Mouse (Mus musculus): ENCODE data around the gene Apol7e. TPM values are rescaled to one million over a fixed set of nuclear protein-coding genes. Genes with fewer than 3 reads are reported as not detected.

The Apol7e gene
- polyA plus RNA-seq, 1 experiment = 2.4 TPM

DNA sequence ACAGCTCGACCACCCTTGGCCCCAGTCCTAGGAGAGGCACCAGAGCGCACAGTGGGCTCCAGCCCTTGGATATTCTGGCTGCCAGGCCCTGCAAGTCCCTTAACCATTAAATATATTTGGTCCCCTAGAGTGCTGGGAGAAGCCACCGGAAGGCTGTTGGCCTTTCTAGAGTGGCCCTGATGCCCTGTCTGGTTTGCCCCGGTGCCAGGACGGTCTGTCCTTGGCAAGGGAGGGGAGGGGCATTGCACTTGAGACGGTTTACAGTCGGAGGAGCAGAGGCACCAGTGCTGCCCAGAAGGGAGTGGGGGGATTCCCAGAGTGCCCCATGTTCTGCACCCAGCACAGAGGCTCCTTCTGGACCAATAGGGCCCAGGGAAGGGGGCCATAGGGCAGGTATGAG is 62.4 kb downstream of the Apol7e start:
- Histone ChIP-seq H3K27ac (ENCODE audit: insufficient read depth, low read depth, low read length) (no peak overlapping the region), H3K4me1 (ENCODE audit: control insufficient read depth, insufficient read depth, low read length) (no peaks in the 10 kb centered on the region), H3K36me3 (ENCODE audit: control insufficient read depth, insufficient read depth, low read length) (peaks cover 10% of the 10 kb centered on the region), H3K27me3 (replicated peaks; ENCODE audit: control insufficient read depth, insufficient read depth, low read length) (no peaks in the 10 kb centered on the region), H3K4me3 (ENCODE audit: insufficient read depth, low read depth, low read length) (no peak overlapping the region)
- no peak for DNase-seq
- 72% methylated on average over 7 of the region's 7 CpGs for WGBS
- no peak for TF ChIP-seq POLR2A (IDR thresholded peaks at IDR 0.05; ENCODE audit: low read depth, low read length)
- TF ChIP-seq CTCF (conservative IDR thresholded peaks at IDR 0.05; ENCODE audit: insufficient read depth, insufficient read length, low read depth, low read length) = no peak

DNA sequence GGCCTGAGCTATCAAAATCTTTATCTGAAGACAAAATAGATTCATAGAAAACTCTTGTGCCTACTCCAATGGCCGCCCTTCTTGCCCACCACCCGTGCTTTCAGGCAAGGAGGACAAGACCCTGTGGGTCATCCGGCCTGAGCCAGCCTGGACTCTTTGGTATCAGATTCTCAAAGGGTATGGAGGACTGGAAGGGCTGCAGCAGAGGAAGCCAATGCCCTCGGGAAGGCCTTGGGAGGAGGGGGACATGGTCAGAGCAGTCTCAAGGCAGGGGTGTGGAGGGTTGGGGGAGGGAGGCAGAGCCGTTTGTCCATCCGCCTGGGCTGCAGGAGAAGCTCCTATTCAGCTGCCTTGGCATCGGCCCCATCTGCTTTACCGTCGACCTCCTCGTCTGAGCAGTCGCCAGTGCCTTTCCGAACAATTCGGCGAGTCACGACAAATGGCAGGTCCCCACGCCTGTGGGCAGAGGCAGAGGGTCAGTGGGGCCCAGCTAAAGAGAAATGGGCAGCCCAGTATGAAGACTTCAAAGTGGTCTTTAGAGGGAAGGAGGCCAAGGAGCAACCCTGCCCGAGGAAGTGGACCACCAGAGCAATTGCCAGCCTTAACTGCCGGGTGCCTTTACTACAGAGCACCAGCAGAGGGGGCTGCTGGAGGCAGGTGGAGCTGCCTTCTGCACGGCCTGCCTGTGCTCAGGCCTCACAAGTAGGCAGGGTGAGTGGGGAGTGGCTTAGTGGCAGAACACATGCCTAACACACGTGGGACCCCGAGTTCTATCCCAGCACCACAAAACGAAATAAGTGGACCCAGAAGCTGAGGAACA is 63.1 kb downstream of the Apol7e start:
- Histone ChIP-seq H3K4me1 (ENCODE audit: control insufficient read depth, insufficient read depth, low read length) (no peaks in the 10 kb centered on the region), H3K27me3 (replicated peaks; ENCODE audit: control insufficient read depth, insufficient read depth, low read length) (no peaks in the 10 kb centered on the region), H3K4me3 (ENCODE audit: insufficient read depth, low read depth, low read length) (no peak overlapping the region), H3K36me3 (ENCODE audit: control insufficient read depth, insufficient read depth, low read length) (peaks cover 16% of the 10 kb centered on the region), H3K27ac (ENCODE audit: insufficient read depth, low read depth, low read length) (no peak overlapping the region)
- WGBS = 66% methylated on average over 22 of the region's 22 CpGs
- TF ChIP-seq POLR2A (IDR thresholded peaks at IDR 0.05; ENCODE audit: low read depth, low read length) = no peak
- peak; percentile 68 for TF ChIP-seq CTCF (conservative IDR thresholded peaks at IDR 0.05; ENCODE audit: insufficient read depth, insufficient read length, low read depth, low read length)
- DNase-seq = peak; percentile 41

DNA sequence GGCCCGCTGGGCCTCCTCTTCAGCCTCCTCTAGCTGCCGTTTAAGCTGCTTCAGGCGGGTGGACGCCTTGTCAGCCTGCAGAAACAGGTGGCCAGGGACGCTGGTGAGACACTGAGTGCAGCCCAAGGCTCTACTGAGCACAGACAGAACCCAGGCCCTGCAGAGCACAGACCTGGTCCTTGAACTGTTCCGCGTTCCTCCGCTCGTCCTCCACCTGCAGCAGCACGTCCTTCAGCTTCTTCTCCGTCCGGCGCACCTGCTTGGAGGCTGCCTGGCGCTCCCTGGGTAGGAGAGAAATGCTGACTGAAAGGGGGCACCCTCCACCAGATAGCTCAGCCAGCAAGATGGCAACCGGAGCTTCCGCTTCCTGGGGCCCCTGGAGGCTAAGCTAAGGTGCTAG is 64.4 kb downstream of the Apol7e start:
- TF ChIP-seq CTCF (conservative IDR thresholded peaks at IDR 0.05; ENCODE audit: insufficient read depth, insufficient read length, low read depth, low read length) = no peak
- TF ChIP-seq POLR2A (IDR thresholded peaks at IDR 0.05; ENCODE audit: low read depth, low read length) = no peak
- no peak for DNase-seq
- Histone ChIP-seq H3K4me3 (ENCODE audit: insufficient read depth, low read depth, low read length) (no peak overlapping the region), H3K27me3 (replicated peaks; ENCODE audit: control insufficient read depth, insufficient read depth, low read length) (no peaks in the 10 kb centered on the region), H3K4me1 (ENCODE audit: control insufficient read depth, insufficient read depth, low read length) (no peaks in the 10 kb centered on the region), H3K27ac (ENCODE audit: insufficient read depth, low read depth, low read length) (no peak overlapping the region), H3K36me3 (ENCODE audit: control insufficient read depth, insufficient read depth, low read length) (peaks cover 20% of the 10 kb centered on the region)
- WGBS = 87% methylated on average over 16 of the region's 16 CpGs

DNA sequence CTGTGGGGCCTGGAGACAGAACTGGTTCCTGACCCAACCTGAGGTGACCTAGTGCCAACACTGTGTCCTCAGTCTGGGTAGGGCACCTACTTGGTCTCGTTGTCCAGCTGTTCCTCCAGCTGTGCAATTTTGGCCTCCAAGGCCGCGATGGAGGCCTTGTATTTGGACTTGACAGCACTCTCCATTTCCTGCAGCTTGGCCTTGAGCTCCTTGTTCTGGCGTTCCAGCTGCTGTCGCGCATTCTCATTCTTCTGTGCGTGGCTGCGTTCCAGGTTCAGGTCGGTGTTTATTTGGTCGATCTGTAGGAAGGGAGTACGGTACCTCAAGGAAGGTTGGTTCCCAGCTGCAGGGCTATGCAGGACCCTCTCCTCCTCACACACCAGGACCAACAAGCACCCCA is 65.0 kb downstream of the Apol7e start:
- 71% methylated on average over 11 of the region's 11 CpGs for WGBS
- peak overlapping the region; percentile 45; the same call in 1 of the 2 replicates for H3K27ac ChIP-seq (ENCODE audit: insufficient read depth, low read depth, low read length)
- H3K4me3 ChIP-seq (ENCODE audit: insufficient read depth, low read depth, low read length) = no peak overlapping the region
- no peaks in the 10 kb centered on the region for H3K4me1 ChIP-seq (ENCODE audit: control insufficient read depth, insufficient read depth, low read length)
- H3K36me3 ChIP-seq (ENCODE audit: control insufficient read depth, insufficient read depth, low read length) = peaks cover 20% of the 10 kb centered on the region
- TF ChIP-seq POLR2A (IDR thresholded peaks at IDR 0.05; ENCODE audit: low read depth, low read length) = no peak
- TF ChIP-seq CTCF (conservative IDR thresholded peaks at IDR 0.05; ENCODE audit: insufficient read depth, insufficient read length, low read depth, low read length) = no peak
- no peaks in the 10 kb centered on the region for H3K27me3 ChIP-seq (replicated peaks; ENCODE audit: control insufficient read depth, insufficient read depth, low read length)
- DNase-seq = no peak

DNA sequence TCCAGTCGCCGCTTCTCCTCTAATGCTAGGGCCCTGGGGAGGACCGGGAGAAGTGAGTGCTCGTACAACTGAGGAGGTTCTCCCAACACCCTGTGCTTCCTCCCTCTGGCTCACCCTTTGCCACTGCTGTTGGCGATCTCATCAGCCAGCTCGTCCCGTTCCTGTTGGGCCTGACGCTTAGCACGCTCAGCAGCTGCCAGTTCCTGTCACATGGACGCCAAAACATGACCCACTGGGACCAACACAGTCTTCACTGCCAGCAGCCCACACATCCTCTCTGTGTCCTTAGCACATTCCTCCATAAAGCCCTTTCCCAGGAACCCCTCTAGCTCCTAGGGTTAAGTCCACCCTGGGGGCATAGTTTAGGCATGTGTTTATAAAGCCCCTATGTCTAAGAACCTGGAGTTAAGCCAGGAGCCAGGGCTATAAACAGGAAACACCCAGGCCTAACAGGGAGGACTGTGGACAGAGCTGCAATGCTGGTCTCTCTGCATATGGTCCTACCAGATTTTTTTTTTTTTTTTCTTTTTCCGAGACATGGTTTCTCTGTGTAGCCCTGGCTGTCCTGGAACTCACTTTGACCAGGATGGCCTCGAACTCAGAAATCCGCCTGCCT is 65.8 kb downstream of the Apol7e start:
- 65% methylated on average over 13 of the region's 13 CpGs for WGBS
- peak overlapping the region; percentile 45; the same call in 1 of the 2 replicates for H3K27ac ChIP-seq (ENCODE audit: insufficient read depth, low read depth, low read length)
- peak; percentile 77 for DNase-seq
- H3K36me3 ChIP-seq (ENCODE audit: control insufficient read depth, insufficient read depth, low read length) = peaks cover 22% of the 10 kb centered on the region
- H3K27me3 ChIP-seq (replicated peaks; ENCODE audit: control insufficient read depth, insufficient read depth, low read length) = no peaks in the 10 kb centered on the region
- TF ChIP-seq POLR2A (IDR thresholded peaks at IDR 0.05; ENCODE audit: low read depth, low read length) (no peak), CTCF (conservative IDR thresholded peaks at IDR 0.05; ENCODE audit: insufficient read depth, insufficient read length, low read depth, low read length) (no peak)
- no peak overlapping the region for H3K4me3 ChIP-seq (ENCODE audit: insufficient read depth, low read depth, low read length)
- no peaks in the 10 kb centered on the region for H3K4me1 ChIP-seq (ENCODE audit: control insufficient read depth, insufficient read depth, low read length)

DNA sequence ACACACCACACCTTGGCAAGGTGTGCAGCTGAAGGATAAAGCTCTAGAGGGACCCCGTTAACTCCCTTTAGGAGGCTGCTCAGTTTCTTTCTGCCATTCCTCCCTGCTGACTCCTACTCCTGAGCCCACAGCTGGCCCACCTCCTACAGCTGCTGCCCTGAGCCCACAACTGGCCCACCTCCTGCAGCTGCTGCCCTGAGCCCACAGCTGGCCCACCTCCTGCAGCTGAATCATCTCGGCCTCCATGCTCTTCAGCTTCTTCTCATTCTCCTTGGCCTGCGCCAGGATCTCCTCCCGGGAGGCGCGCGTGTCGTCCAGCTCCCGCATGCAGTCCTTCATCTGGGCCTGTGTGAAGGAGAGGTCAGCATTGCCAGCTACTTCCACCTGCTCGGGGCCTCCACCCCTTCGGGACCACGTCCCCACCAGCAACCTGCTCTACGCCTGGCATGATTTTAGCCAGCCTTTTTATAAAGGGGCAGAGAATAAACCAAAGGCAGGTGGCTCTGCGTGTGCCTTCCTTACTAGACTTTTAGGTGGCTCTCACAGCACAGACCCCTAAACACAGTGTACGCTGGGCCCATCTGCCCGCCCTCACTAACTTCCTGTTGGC is 66.9 kb downstream of the Apol7e start:
- Histone ChIP-seq H3K4me1 (ENCODE audit: control insufficient read depth, insufficient read depth, low read length) (no peaks in the 10 kb centered on the region), H3K27ac (ENCODE audit: insufficient read depth, low read depth, low read length) (no peak overlapping the region), H3K36me3 (ENCODE audit: control insufficient read depth, insufficient read depth, low read length) (peaks cover 22% of the 10 kb centered on the region), H3K4me3 (ENCODE audit: insufficient read depth, low read depth, low read length) (no peak overlapping the region), H3K27me3 (replicated peaks; ENCODE audit: control insufficient read depth, insufficient read depth, low read length) (no peaks in the 10 kb centered on the region)
- TF ChIP-seq CTCF (conservative IDR thresholded peaks at IDR 0.05; ENCODE audit: insufficient read depth, insufficient read length, low read depth, low read length) = no peak
- TF ChIP-seq POLR2A (IDR thresholded peaks at IDR 0.05; ENCODE audit: low read depth, low read length) = no peak
- no peak for DNase-seq
- WGBS = 81% methylated on average over 16 of the region's 16 CpGs

DNA sequence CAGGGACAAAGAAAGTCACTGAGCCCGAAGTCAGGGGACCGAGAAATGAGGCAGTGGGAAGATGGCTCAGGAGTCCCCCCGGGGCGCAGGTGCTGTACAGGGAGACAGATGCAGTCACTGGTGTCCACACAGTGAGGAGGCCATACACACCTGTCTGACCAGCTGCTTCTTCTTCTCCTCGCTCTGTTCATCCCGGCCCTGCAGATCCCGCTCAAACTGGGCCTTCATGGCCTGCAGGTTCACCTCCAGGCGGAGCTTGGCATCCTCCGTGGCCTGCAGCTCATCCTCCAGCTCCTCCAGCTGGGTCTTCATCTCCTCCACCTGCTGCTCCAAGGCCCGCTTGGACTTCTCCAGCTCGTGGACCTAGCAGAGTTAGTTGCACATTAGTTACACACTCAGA is 68.3 kb downstream of the Apol7e start:
- 90% methylated on average over 11 of the region's 11 CpGs for WGBS
- no peak for DNase-seq
- Histone ChIP-seq H3K4me3 (ENCODE audit: insufficient read depth, low read depth, low read length) (no peak overlapping the region), H3K27ac (ENCODE audit: insufficient read depth, low read depth, low read length) (no peak overlapping the region), H3K27me3 (replicated peaks; ENCODE audit: control insufficient read depth, insufficient read depth, low read length) (no peaks in the 10 kb centered on the region), H3K36me3 (ENCODE audit: control insufficient read depth, insufficient read depth, low read length) (peaks cover 16% of the 10 kb centered on the region), H3K4me1 (ENCODE audit: control insufficient read depth, insufficient read depth, low read length) (no peaks in the 10 kb centered on the region)
- TF ChIP-seq POLR2A (IDR thresholded peaks at IDR 0.05; ENCODE audit: low read depth, low read length) (no peak), CTCF (conservative IDR thresholded peaks at IDR 0.05; ENCODE audit: insufficient read depth, insufficient read length, low read depth, low read length) (no peak)

Other genes starting within 250 kb of the Apol7e start
- gene Apol10a, start 221.8 kb upstream of the Apol7e start, polyA plus RNA-seq (2012; rRNA removed) = 0.08 TPM in 1 of 2 replicates, not detected in the other
- not detected in 2 replicates for gene Apol11a, start 190.6 kb upstream of the Apol7e start, polyA plus RNA-seq (2012; rRNA removed)
- gene Apol7c, start 165.5 kb upstream of the Apol7e start, polyA plus RNA-seq (2012; rRNA removed) = 0.14 and 3.5 TPM in 2 replicates
- not detected in 2 replicates for gene 1700025B11Rik, start 137.0 kb upstream of the Apol7e start, polyA plus RNA-seq (2012; rRNA removed)
- 0.26 and 0.28 TPM in 2 replicates for gene Apol10b, start 102.7 kb upstream of the Apol7e start, polyA plus RNA-seq (2012; rRNA removed)
- gene Gm36245, start 99.6 kb upstream of the Apol7e start, polyA plus RNA-seq (2012; rRNA removed) = not detected in 2 replicates
- gene Apol11b, start 55.6 kb upstream of the Apol7e start, polyA plus RNA-seq (2012; rRNA removed) = 0.08 and 0.16 TPM in 2 replicates
- gene Apol9b, start 30.2 kb downstream of the Apol7e start, polyA plus RNA-seq (2012; rRNA removed) = 2.1 and 2.8 TPM in 2 replicates
- gene Apol8, start 58.1 kb downstream of the Apol7e start, polyA plus RNA-seq (2012; rRNA removed) = 0.03 and 0.06 TPM in 2 replicates
- gene Myh9, start 143.3 kb downstream of the Apol7e start, polyA plus RNA-seq (2012; rRNA removed) = 57.7 and 64.1 TPM in 2 replicates
- 396 and 408 TPM in 2 replicates for gene Txn2, start 230.1 kb downstream of the Apol7e start, polyA plus RNA-seq (2012; rRNA removed)

Measured in kidney, adult 2 months (tissue).